Mouse (Mus musculus): ENCODE measurements at regions not wholly inside any gene's neighbourhood (a gene's known extent, or its start where the extent isn't known, plus 50 kb on each side); places are given as distances from the start of the nearest gene placed in this dataset.

DNA sequence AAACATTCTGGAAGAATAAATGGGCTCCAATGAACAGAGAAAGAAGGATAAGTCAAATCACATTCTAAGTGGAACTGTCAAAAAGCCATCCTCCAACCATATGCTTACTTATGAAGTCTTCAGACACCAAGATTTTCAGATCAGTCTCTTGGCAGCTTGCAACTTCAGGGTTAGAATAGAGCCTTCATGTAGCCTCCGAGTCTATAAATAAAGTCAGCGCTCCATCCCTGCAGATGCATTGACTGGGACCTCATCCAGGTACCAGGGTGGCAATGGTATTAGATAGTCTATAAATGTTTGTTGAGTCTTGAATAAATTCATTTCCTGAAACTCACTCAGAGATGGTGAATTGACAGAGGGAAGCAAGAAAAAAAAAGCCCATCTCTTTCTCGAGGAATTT, 107.2 kb upstream of the Eepd1 start:
- 85% methylated on average over 3 of the region's 3 CpGs for WGBS
- Histone ChIP-seq H3K27me3 (no peaks in the 10 kb centered on the region), H3K4me1 (no peaks in the 10 kb centered on the region), H3K9me3 (replicated peaks) (no peaks in the 10 kb centered on the region), H3K27ac (replicated peaks) (no peak overlapping the region), H3K9ac (no peak overlapping the region), H3K4me3 (replicated peaks) (no peak overlapping the region), H3K36me3 (no peaks in the 10 kb centered on the region), H3K4me2 (replicated peaks) (no peak overlapping the region)
- no peak for ATAC-seq (ENCODE audit: insufficient number of reproducible peaks, low FRiP score, low TSS enrichment, low read depth)

GRCm38 (mm10) chr9:25376209-25376608, 105.1 kb upstream of the Eepd1 start:
- no peak overlapping the region for H3K27ac ChIP-seq (replicated peaks)
- 41% methylated on average over 1 of the region's 1 CpGs for WGBS
- H3K4me3 ChIP-seq (replicated peaks) = no peak overlapping the region
- no peak for ATAC-seq (ENCODE audit: insufficient number of reproducible peaks, low FRiP score, low TSS enrichment, low read depth)
- H3K4me1 ChIP-seq = no peaks in the 10 kb centered on the region
- no peaks in the 10 kb centered on the region for H3K9me3 ChIP-seq (replicated peaks)
- H3K4me2 ChIP-seq (replicated peaks) = no peak overlapping the region
- H3K9ac ChIP-seq = no peak overlapping the region
- no peaks in the 10 kb centered on the region for H3K36me3 ChIP-seq
- H3K27me3 ChIP-seq = no peaks in the 10 kb centered on the region

GRCm38 (mm10) chr9:25377771-25378747, 103.3 kb upstream of the Eepd1 start:
- Histone ChIP-seq H3K27me3 (no peaks in the 10 kb centered on the region), H3K36me3 (no peaks in the 10 kb centered on the region), H3K9ac (no peak overlapping the region), H3K4me1 (no peaks in the 10 kb centered on the region), H3K9me3 (replicated peaks) (no peaks in the 10 kb centered on the region), H3K27ac (replicated peaks) (no peak overlapping the region), H3K4me3 (replicated peaks) (no peak overlapping the region), H3K4me2 (replicated peaks) (no peak overlapping the region)
- WGBS = 48% methylated on average over 12 of the region's 12 CpGs
- no peak; the same call in 1 of the 2 replicates for ATAC-seq (ENCODE audit: insufficient number of reproducible peaks, low FRiP score, low TSS enrichment, low read depth)

- Histone ChIP-seq H3K4me2 (replicated peaks) (no peak overlapping the region), H3K9me3 (replicated peaks) (no peaks in the 10 kb centered on the region), H3K4me1 (peaks cover 14% of the 10 kb centered on the region), H3K4me3 (replicated peaks) (no peak overlapping the region), H3K36me3 (no peaks in the 10 kb centered on the region), H3K9ac (no peak overlapping the region), H3K27ac (replicated peaks) (no peak overlapping the region), H3K27me3 (no peaks in the 10 kb centered on the region)
- ATAC-seq (ENCODE audit: insufficient number of reproducible peaks, low FRiP score, low TSS enrichment, low read depth) = no peak
Measured at GRCm38 (mm10) chr9:25385333-25385732, 96.0 kb upstream of the Eepd1 start.

DNA sequence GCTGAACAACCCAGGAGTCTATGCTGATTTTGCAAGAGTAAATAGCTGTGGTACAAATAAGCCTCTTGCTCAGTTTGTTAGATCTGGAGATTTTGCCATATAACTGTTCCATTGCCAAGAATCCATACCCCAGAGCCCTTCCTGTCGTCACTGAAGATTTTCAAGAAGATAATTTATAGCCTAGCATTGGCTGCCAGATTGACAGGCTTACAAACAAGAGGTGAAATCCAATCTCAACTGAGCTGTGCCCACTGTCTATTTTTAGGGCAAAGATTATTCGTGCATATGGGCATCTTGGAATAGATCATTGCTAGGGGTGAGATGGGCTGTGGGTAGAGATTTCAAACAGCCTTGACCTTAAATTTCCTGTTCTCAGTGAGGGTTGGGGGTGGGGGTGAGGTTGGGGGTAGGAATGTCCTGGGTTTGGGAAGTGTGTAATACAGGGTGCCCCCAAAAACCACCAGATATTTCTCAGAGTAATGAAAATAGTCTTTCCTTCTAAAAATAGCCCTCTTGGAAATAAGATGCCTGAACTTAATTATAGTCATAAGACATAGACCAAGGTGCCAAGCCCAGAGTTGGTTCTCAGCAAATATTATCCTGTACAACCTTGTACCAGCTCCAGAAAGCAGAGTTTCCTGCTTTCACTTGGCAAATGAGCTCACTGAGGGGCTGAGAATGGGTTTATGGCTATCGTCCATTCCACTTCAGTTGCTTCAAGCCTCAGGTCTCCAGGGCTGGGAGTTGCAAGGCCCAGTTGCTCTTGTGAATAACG, 93.3 kb upstream of the Eepd1 start:
- no peaks in the 10 kb centered on the region for H3K9me3 ChIP-seq (replicated peaks)
- H3K4me3 ChIP-seq (replicated peaks) = no peak overlapping the region
- 47% methylated on average over 4 of the region's 4 CpGs for WGBS
- no peaks in the 10 kb centered on the region for H3K27me3 ChIP-seq
- H3K9ac ChIP-seq = no peak overlapping the region
- H3K4me1 ChIP-seq = peaks cover 14% of the 10 kb centered on the region
- peak overlapping the region; percentile 51; the same call in 1 of the 2 replicates for H3K27ac ChIP-seq (replicated peaks)
- H3K4me2 ChIP-seq (replicated peaks) = no peak overlapping the region
- H3K36me3 ChIP-seq = no peaks in the 10 kb centered on the region
- ATAC-seq (ENCODE audit: insufficient number of reproducible peaks, low FRiP score, low TSS enrichment, low read depth) = peak; percentile 79

DNA sequence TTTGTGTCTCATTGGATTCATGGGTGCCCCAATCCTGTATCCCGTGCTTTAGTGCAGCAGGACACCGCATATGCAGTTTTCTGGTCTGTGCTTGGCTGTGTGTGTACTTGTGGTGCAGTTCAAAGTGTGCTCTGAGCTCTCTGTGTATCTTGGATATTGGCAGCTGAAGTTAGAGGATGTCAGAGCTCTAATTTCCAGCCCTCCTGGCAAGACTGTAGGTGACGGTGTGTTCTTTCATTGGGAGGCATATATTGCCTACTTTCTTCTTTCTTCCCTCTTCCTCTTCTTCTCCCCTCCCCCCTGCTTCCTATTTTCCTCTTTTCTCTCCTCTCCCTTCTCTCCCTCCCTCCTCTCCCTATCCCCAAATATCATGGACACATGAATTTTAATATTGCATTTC, 92.0 kb upstream of the Eepd1 start:
- 69% methylated on average over 3 of the region's 3 CpGs for whole genome bisulfite sequencing
- no peak overlapping the region for H3K4me2 ChIP-seq (replicated peaks)
- H3K9ac ChIP-seq = no peak overlapping the region
- H3K9me3 ChIP-seq (replicated peaks) = no peaks in the 10 kb centered on the region
- ATAC-seq (ENCODE audit: insufficient number of reproducible peaks, low FRiP score, low TSS enrichment, low read depth) = no peak
- H3K4me3 ChIP-seq (replicated peaks) = no peak overlapping the region
- H3K4me1 ChIP-seq = peaks cover 14% of the 10 kb centered on the region
- H3K27me3 ChIP-seq = no peaks in the 10 kb centered on the region
- no peak overlapping the region for H3K27ac ChIP-seq (replicated peaks)
- H3K36me3 ChIP-seq = no peaks in the 10 kb centered on the region

DNA sequence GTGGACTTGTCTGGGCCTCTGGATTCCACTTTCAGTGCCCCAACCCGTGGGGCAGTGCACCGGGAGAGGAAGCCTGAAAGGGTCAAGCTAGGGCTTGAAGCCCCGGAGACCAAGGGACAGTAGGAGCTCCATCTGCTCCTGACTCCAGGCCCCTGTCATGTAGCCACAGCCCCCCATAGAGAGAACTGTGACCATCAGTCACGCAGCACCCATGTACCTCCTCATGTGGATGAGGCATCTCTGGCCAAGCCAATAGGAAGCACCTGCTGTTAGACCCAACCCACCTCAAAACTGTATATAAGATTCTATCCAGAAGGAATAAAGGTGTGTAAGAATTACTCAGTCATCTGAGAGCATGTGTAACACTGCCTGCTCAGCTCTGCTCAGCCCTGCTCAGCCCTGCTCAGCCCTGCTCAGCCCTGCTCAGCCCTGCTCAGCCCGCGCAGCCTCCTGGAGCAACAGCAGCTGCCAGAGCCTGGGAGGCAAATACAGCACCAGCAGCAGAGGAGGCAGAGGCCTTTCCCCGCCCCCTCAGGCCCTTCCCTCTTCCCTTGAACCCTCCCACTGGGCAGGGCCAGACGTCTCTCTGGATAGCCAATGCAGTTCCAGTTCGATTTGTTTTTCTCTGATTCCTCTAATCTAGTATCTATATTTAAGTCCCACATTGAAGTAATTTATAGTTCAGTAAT, 80.6 kb upstream of the Eepd1 start:
- Histone ChIP-seq H3K27ac (replicated peaks) (no peak overlapping the region), H3K4me3 (replicated peaks) (no peak overlapping the region), H3K36me3 (no peaks in the 10 kb centered on the region), H3K9ac (no peak overlapping the region), H3K9me3 (replicated peaks) (no peaks in the 10 kb centered on the region), H3K27me3 (no peaks in the 10 kb centered on the region), H3K4me2 (replicated peaks) (no peak overlapping the region), H3K4me1 (peaks cover 4% of the 10 kb centered on the region; the same call in 1 of the 2 replicates)
- peak; percentile 60; the same call in 1 of the 2 replicates for ATAC-seq (ENCODE audit: insufficient number of reproducible peaks, low FRiP score, low TSS enrichment, low read depth)
- WGBS = 31% methylated on average over 9 of the region's 9 CpGs

DNA sequence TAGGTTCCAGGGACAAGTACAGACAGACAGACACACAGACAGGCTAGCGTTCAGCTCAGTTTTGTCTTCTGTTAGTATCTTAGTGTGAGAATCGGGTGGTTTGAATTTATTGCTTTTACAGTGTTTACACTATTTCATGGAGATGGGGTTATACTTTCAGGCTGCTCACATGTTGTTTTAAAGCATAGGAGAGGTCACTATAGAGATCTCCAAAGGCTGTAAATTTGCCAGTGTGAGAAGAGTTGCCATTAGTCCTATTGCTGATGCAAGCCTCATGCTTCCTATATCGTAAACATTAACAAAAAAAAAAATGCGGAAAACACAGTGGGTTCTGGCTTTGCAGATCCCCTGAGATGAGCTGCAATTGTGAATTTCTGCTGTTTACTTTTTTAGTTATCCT, 75.5 kb upstream of the Eepd1 start:
- Histone ChIP-seq H3K36me3 (no peaks in the 10 kb centered on the region), H3K9ac (no peak overlapping the region), H3K4me1 (0 out of 2 replicates have a peak, but pooled peaks cover under 1% of the 10 kb centered on the region), H3K27ac (replicated peaks) (no peak overlapping the region), H3K27me3 (no peaks in the 10 kb centered on the region), H3K9me3 (replicated peaks) (no peaks in the 10 kb centered on the region), H3K4me3 (replicated peaks) (no peak overlapping the region), H3K4me2 (replicated peaks) (no peak overlapping the region)
- ATAC-seq (ENCODE audit: insufficient number of reproducible peaks, low FRiP score, low TSS enrichment, low read depth) = no peak
- 82% methylated on average over 4 of the region's 4 CpGs for WGBS

- H3K9ac ChIP-seq = no peak overlapping the region
- no peak overlapping the region for H3K4me2 ChIP-seq (replicated peaks)
- no peaks in the 10 kb centered on the region for H3K4me1 ChIP-seq
- ATAC-seq (ENCODE audit: insufficient number of reproducible peaks, low FRiP score, low TSS enrichment, low read depth) = no peak
- no peaks in the 10 kb centered on the region for H3K36me3 ChIP-seq
- WGBS = 89% methylated on average over 3 of the region's 3 CpGs
- no peaks in the 10 kb centered on the region for H3K9me3 ChIP-seq (replicated peaks)
- no peak overlapping the region for H3K27ac ChIP-seq (replicated peaks)
- no peak overlapping the region for H3K4me3 ChIP-seq (replicated peaks)
- H3K27me3 ChIP-seq = no peaks in the 10 kb centered on the region
Measured at GRCm38 (mm10) chr9:25408518-25408917, 72.8 kb upstream of the Eepd1 start.

DNA sequence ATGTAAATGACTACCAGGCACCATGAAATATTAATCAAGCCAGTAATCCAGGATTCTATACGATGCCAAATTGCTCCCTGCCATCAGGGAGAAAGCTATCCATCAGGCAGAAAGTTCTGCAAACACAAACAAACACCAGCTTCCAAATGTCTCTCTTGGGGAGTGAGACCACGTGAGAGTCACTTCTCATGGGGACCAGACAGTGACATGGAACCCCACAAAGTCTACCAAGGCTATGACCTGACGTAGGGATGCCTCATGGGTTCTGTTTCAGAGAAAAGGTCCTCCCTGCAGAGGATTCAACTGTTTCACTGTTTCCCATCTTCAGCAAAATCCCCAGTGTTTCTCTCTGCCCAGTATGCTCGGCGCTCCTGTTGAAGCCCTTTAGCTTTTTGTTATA, 71.6 kb upstream of the Eepd1 start:
- Histone ChIP-seq H3K4me1 (no peaks in the 10 kb centered on the region), H3K9ac (no peak overlapping the region), H3K4me3 (replicated peaks) (no peak overlapping the region), H3K36me3 (no peaks in the 10 kb centered on the region), H3K27ac (replicated peaks) (no peak overlapping the region), H3K27me3 (no peaks in the 10 kb centered on the region), H3K4me2 (replicated peaks) (no peak overlapping the region), H3K9me3 (replicated peaks) (no peaks in the 10 kb centered on the region)
- no peak for ATAC-seq (ENCODE audit: insufficient number of reproducible peaks, low FRiP score, low TSS enrichment, low read depth)
- 60% methylated on average over 5 of the region's 5 CpGs for WGBS

DNA sequence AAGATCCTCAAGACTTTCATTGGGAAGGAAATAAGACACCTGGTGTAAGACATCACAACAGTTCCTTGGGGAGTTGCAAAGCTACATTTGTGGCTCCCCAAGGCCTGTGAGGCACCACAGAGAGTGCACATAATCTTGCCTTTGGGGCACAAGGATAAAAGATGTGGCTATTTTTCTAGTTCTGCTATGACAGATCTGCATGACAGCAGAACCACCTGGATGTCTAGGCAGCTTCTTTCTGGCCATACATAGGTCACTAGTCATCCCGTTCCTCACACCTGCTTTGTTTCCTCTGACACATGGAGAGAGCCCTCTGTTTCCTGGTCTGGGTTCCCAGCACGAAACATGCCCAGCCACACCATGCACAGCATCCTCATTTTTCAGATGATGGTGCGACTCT, 67.5 kb upstream of the Eepd1 start:
- no peaks in the 10 kb centered on the region for H3K27me3 ChIP-seq
- H3K36me3 ChIP-seq = no peaks in the 10 kb centered on the region
- H3K9ac ChIP-seq = no peak overlapping the region
- no peaks in the 10 kb centered on the region for H3K4me1 ChIP-seq
- H3K4me3 ChIP-seq (replicated peaks) = no peak overlapping the region
- H3K27ac ChIP-seq (replicated peaks) = no peak overlapping the region
- WGBS = 76% methylated on average over 3 of the region's 3 CpGs
- no peak for ATAC-seq (ENCODE audit: insufficient number of reproducible peaks, low FRiP score, low TSS enrichment, low read depth)
- H3K4me2 ChIP-seq (replicated peaks) = no peak overlapping the region
- H3K9me3 ChIP-seq (replicated peaks) = no peaks in the 10 kb centered on the region

All from embryonic facial prominence, embryonic 15.5 days (tissue).